Mouse (Mus musculus) embryonic facial prominence, embryonic 15.5 days (tissue): ENCODE results near the gene Kcnj6. TPM values are rescaled to one million over a fixed set of nuclear protein-coding genes. Genes with fewer than 3 reads are reported as not detected.
A peak's percentile ranks its signal among the peaks of the same experiment; 100 is the strongest.

Experiments used
- ATAC-seq: fragments of 200-750 bp; cut with Nextera tagmentation; 2 replicates; pipeline ENCODE4 v1.8.0; 2017; ENCODE audit warnings: low read depth, moderate TSS enrichment; ENCODE audit not compliant: insufficient number of reproducible peaks, low FRiP score, low TSS enrichment
- H3K27ac ChIP-seq: fragments of 300-500 bp; sonication (generic); replicated peaks from 2 replicates; pipeline ENCODE4 v1.5.1; 2015; ENCODE audit warnings: mild to moderate bottlenecking, inconsistent platforms
- H3K27me3 ChIP-seq: fragments of 300-500 bp; sonication (generic); 2 replicates; pipeline ENCODE4 v1.6.1; 2015; ENCODE audit warnings: inconsistent platforms
- H3K36me3 ChIP-seq: fragments of 300-500 bp; sonication (generic); 2 replicates; pipeline ENCODE4 v1.6.1; 2015; ENCODE audit warnings: mild to moderate bottlenecking, inconsistent platforms
- H3K4me1 ChIP-seq: fragments of 300-500 bp; sonication (generic); 2 replicates; pipeline ENCODE4 v1.6.1; 2015; ENCODE audit warnings: inconsistent platforms
- H3K4me2 ChIP-seq: fragments of 300-500 bp; sonication (generic); replicated peaks from 2 replicates; pipeline ENCODE4 v1.6.1; 2015; ENCODE audit warnings: mild to moderate bottlenecking, inconsistent platforms
- H3K4me3 ChIP-seq: fragments of 300-500 bp; sonication (generic); replicated peaks from 2 replicates; pipeline ENCODE4 v1.5.1; 2015; ENCODE audit warnings: mild to moderate bottlenecking, inconsistent platforms
- H3K9ac ChIP-seq: fragments of 300-500 bp; sonication (generic); 2 replicates; pipeline ENCODE4 v1.6.1; 2015; ENCODE audit warnings: inconsistent platforms
- H3K9me3 ChIP-seq: fragments of 300-500 bp; sonication (generic); replicated peaks from 2 replicates; pipeline ENCODE4 v1.6.1; 2016; ENCODE audit warnings: inconsistent platforms
- WGBS: fragments of 180-500 bp; shearing (Covaris S2); methylation state at CpG from one replicate; pipeline ENCODE4 v1.1.7; 2015; 5-methylcytosine and 5-hydroxymethylcytosine counted together
- microRNA-seq: library from miRNA; unstranded; fragments of <30 nt; microRNA quantifications from one replicate; pipeline ENCODE4, GENCODE M21; 2016; ENCODE audit warnings: borderline number of aligned reads
- polyA plus RNA-seq: library from polyadenylated mRNA; unstranded; fragments of >200 nt; fragmentation: Nextera tagmentation; extraction: Ambion mirVana; gene quantifications from 2 replicates; pipeline ENCODE4 v1.2.1, GENCODE M21; 2015

Kcnj6 gene
- polyA plus RNA-seq, 1 experiment from 2014 or later, result 0.32 TPM

- Histone ChIP-seq H3K27ac (no peak overlapping the region), H3K9me3 (no peaks in the 10 kb centered on the region), H3K4me1 (peaks cover 16% of the 10 kb centered on the region; the same call in 1 of the 2 replicates), H3K4me3 (no peak overlapping the region), H3K27me3 (no peaks in the 10 kb centered on the region), H3K4me2 (no peak overlapping the region), H3K9ac (no peak overlapping the region), H3K36me3 (no peaks in the 10 kb centered on the region)
- 73% methylated on average over 14 of the region's 14 CpGs for WGBS
- ATAC-seq, result no peak
These were observed 283.0 kb downstream of the Kcnj6 start for GRCm38 (mm10) chr16:94714483-94714882.

DNA sequence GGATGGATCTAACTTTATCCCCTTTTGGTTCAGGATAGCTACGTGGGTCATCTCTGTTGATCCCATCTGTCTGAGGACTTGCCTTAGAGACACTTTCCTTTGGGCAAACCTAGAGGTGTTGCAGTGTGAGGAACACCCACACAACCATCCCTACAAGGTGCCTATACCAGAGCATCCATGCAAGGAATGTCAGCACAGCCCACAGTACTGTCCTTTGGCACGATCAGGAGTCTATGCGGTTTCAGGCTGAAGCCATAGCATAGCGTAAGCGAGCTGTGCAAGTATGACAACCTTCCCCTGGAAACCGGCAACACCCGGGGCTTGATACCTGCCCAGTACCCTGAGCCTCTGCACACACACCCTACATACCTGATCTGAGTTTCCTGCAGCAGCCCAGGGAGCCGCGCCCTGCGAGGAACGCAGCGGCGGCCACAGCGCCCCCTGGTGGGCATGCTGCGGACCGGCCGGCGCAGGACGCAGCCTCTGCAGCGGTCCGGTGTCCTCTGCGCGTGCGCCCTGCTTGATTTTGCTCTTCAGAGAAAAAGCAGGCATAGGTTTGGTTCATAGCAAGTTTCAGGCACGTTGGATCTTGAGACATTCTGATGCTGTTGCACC lies 283.9 kb downstream of the Kcnj6 start:
- no peaks in the 10 kb centered on the region for H3K9me3 ChIP-seq
- peaks cover 9% of the 10 kb centered on the region; the same call in 1 of the 2 replicates for H3K4me1 ChIP-seq
- H3K27ac ChIP-seq, result no peak overlapping the region
- H3K4me3 ChIP-seq, result peak overlapping the region; percentile 33
- H3K27me3 ChIP-seq, result no peaks in the 10 kb centered on the region
- peak; percentile 85 for ATAC-seq
- no peaks in the 10 kb centered on the region for H3K36me3 ChIP-seq
- WGBS, result 7% methylated on average over 25 of the region's 25 CpGs
- H3K4me2 ChIP-seq, result peak overlapping the region; percentile 56
- H3K9ac ChIP-seq, result no peak overlapping the region

DNA sequence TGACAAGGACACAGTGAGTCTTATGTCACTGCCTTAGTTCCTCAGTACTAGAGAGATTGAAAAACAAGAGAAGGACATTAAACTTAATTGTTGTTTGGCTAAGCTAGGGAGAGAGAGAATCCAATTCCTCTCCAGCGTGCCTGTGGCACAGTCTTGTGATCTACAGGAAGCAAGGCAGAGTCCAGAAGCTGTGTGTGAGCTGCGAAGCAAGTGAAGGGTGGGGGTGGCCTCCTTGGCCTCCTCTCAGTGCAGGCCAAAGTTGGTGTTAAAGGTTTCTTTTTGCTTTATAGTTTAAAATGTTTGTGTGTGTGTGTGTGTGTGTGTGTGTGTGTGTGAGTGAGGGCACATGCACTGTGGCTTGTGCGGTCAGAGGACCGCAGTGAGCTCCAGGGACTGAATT lies 295.5 kb downstream of the Kcnj6 start:
- Histone ChIP-seq H3K9ac (no peak overlapping the region), H3K4me2 (no peak overlapping the region), H3K4me1 (no peaks in the 10 kb centered on the region), H3K27me3 (no peaks in the 10 kb centered on the region), H3K36me3 (no peaks in the 10 kb centered on the region), H3K9me3 (no peaks in the 10 kb centered on the region), H3K27ac (no peak overlapping the region), H3K4me3 (no peak overlapping the region)
- 79% methylated on average over 4 of the region's 4 CpGs for WGBS
- ATAC-seq, result no peak

DNA sequence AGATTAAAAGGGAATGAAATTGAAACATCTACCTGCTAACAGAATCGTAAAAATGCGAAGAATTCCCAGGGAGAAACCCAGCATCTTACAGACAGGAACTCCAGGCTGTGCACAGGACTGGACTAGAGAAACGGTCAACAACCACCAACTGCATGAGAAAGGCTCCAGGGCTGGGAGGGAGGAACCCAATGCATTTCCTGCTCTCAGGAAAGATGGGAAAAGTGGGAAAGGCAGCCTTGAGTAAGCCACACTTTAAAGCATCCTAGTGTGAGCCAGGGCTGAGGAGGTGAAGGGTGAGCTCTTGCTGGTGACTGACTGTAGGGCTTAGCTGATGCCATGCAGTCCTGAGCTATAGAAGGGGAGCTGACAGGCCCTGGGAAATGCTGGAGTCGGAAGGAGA lies 296.4 kb downstream of the Kcnj6 start:
- H3K9ac ChIP-seq, result no peak overlapping the region
- H3K4me2 ChIP-seq, result no peak overlapping the region
- no peak for ATAC-seq
- no peaks in the 10 kb centered on the region for H3K4me1 ChIP-seq
- H3K27me3 ChIP-seq, result no peaks in the 10 kb centered on the region
- no peak overlapping the region for H3K4me3 ChIP-seq
- WGBS, result 73% methylated on average over 4 of the region's 4 CpGs
- H3K27ac ChIP-seq, result no peak overlapping the region
- 0 out of 2 replicates have a peak, but pooled peaks cover 3% of the 10 kb centered on the region for H3K36me3 ChIP-seq
- H3K9me3 ChIP-seq, result no peaks in the 10 kb centered on the region

Small RNA genes lying within 50 kb of the gene (microRNA-seq; reads per million reads assigned to microRNA genes)
- gene Gm22745, result not detected
